Mouse (Mus musculus): ENCODE data around the gene Asb17. TPM values are rescaled to one million over a fixed set of nuclear protein-coding genes. Genes with fewer than 3 reads are reported as not detected.

Asb17 gene
- polyA plus RNA-seq, 1 experiment from 2014 or later: 0.05 TPM

DNA sequence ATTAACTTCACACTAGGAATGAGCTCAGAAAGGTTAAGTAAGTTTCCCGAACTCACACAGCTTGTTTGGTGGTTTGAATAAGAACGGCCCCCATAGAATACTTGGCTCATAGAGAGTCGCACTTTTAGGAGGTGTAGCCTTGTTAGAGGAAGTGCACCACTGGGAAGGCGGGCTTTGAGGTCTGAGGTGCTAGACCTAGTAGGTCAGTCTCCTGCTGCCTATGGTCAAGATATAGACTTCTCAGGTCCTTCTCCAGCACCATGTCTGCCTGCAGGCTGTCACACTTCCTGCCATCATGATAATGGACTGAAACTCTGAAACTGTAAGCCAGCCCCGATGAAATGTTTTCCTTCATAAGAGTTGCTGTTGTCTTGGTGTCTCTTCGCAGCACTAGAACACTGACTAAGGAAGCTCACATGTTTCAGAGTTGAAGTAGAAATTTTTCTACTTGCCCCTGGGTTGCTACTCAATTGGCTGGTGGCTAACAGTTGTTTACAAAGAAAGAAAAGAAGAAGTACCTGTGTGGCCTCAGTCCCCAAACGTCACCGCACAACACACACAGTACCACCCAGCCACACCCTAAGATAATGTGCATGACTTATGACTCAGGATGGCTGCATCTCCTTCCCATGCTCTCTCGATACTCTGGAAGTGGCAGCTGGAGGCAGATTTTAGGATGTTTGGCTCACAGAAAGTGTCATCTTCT is 36.4 kb upstream of the Asb17 start:
- Histone ChIP-seq H3K4me3 (ENCODE audit: low read length) (no peak overlapping the region), H3K4me1 (ENCODE audit: control insufficient read depth, insufficient read depth, low read length) (peaks cover 12% of the 10 kb centered on the region), H3K27me3 (replicated peaks; ENCODE audit: control insufficient read depth, insufficient read depth, low read length) (no peaks in the 10 kb centered on the region), H3K9ac (ENCODE audit: low read depth, low read length) (no peak overlapping the region), H3K4me2 (ENCODE audit: low read depth, low read length) (no peak overlapping the region), H3K36me3 (ENCODE audit: control insufficient read depth, insufficient read depth, low read length) (no peaks in the 10 kb centered on the region), H3K27ac (ENCODE audit: low read length) (no peak overlapping the region), H3K9me3 (ENCODE audit: control insufficient read depth, low read length) (no peaks in the 10 kb centered on the region)
- 82% methylated on average over 9 of the region's 9 CpGs for WGBS
- peak; percentile 58; the same call in 1 of the 2 replicates for ATAC-seq

DNA sequence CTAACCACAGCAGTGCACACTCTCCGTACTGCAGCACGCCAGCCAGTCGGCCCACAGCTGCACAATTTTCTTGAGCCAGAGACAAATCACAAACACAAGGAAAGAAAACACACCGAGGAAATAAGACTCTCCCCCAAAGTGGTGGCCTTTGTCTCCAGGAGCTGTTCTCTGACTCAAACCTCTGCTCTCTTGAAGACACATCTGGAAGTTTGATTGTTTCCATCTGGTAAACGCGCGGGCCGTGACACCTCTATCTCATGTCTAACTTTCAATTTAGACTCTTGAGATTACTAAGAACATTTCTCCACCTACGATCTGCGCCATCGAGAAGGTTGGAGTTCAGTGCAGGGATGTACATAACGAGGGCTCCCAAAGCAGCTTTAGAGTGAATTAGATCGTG is 35.6 kb upstream of the Asb17 start:
- ATAC-seq: no peak
- 74% methylated on average over 13 of the region's 13 CpGs for WGBS
- Histone ChIP-seq H3K4me3 (ENCODE audit: low read length) (no peak overlapping the region), H3K36me3 (ENCODE audit: control insufficient read depth, insufficient read depth, low read length) (no peaks in the 10 kb centered on the region), H3K27ac (ENCODE audit: low read length) (no peak overlapping the region), H3K4me1 (ENCODE audit: control insufficient read depth, insufficient read depth, low read length) (peaks cover 12% of the 10 kb centered on the region), H3K9me3 (ENCODE audit: control insufficient read depth, low read length) (no peaks in the 10 kb centered on the region), H3K27me3 (replicated peaks; ENCODE audit: control insufficient read depth, insufficient read depth, low read length) (no peaks in the 10 kb centered on the region), H3K9ac (ENCODE audit: low read depth, low read length) (no peak overlapping the region), H3K4me2 (ENCODE audit: low read depth, low read length) (no peak overlapping the region)

- no peak overlapping the region for H3K27ac ChIP-seq (ENCODE audit: low read length)
- H3K4me2 ChIP-seq (ENCODE audit: low read depth, low read length): no peak overlapping the region
- H3K4me1 ChIP-seq (ENCODE audit: control insufficient read depth, insufficient read depth, low read length): peaks cover 4% of the 10 kb centered on the region; the same call in 1 of the 2 replicates
- no peak for ATAC-seq
- H3K4me3 ChIP-seq (ENCODE audit: low read length): no peak overlapping the region
- H3K27me3 ChIP-seq (replicated peaks; ENCODE audit: control insufficient read depth, insufficient read depth, low read length): no peaks in the 10 kb centered on the region
- no peaks in the 10 kb centered on the region for H3K36me3 ChIP-seq (ENCODE audit: control insufficient read depth, insufficient read depth, low read length)
- H3K9ac ChIP-seq (ENCODE audit: low read depth, low read length): no peak overlapping the region
- no peaks in the 10 kb centered on the region for H3K9me3 ChIP-seq (ENCODE audit: control insufficient read depth, low read length)
- WGBS: 87% methylated on average over 8 of the region's 8 CpGs
Observed at GRCm38 (mm10) chr3:153814026-153814425, 30.0 kb upstream of the Asb17 start.

GRCm38 (mm10) chr3:153817376-153817890 is 26.6 kb upstream of the Asb17 start:
- 73% methylated on average over 9 of the region's 9 CpGs for WGBS
- no peaks in the 10 kb centered on the region for H3K4me1 ChIP-seq (ENCODE audit: control insufficient read depth, insufficient read depth, low read length)
- no peaks in the 10 kb centered on the region for H3K27me3 ChIP-seq (replicated peaks; ENCODE audit: control insufficient read depth, insufficient read depth, low read length)
- no peak overlapping the region for H3K9ac ChIP-seq (ENCODE audit: low read depth, low read length)
- H3K4me3 ChIP-seq (ENCODE audit: low read length): no peak overlapping the region
- ATAC-seq: no peak
- no peaks in the 10 kb centered on the region for H3K36me3 ChIP-seq (ENCODE audit: control insufficient read depth, insufficient read depth, low read length)
- H3K27ac ChIP-seq (ENCODE audit: low read length): no peak overlapping the region
- H3K9me3 ChIP-seq (ENCODE audit: control insufficient read depth, low read length): no peaks in the 10 kb centered on the region
- H3K4me2 ChIP-seq (ENCODE audit: low read depth, low read length): no peak overlapping the region

DNA sequence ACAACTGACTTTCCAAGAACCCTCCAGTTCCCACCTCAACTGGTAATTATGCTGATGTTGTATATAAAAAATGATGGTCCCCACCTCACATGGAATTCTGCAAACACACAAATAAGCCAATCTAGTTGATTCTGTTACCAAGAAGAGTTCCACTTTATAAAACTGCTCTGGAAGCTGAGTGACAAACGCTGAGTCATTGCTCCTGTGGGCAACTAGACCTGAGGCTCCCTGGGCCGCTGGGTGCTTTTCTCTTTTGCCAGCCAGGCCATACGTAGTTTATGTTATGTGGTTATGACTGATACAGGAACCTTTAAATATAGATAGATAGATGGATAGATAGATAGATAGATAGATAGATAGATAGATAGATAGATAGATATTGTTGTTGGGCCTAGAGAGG is 25.3 kb upstream of the Asb17 start:
- H3K36me3 ChIP-seq (ENCODE audit: control insufficient read depth, insufficient read depth, low read length): no peaks in the 10 kb centered on the region
- no peak overlapping the region for H3K4me2 ChIP-seq (ENCODE audit: low read depth, low read length)
- H3K27me3 ChIP-seq (replicated peaks; ENCODE audit: control insufficient read depth, insufficient read depth, low read length): no peaks in the 10 kb centered on the region
- no peak overlapping the region for H3K27ac ChIP-seq (ENCODE audit: low read length)
- 96% methylated on average over 3 of the region's 3 CpGs for WGBS
- H3K4me3 ChIP-seq (ENCODE audit: low read length): no peak overlapping the region
- no peak for ATAC-seq
- no peaks in the 10 kb centered on the region for H3K9me3 ChIP-seq (ENCODE audit: control insufficient read depth, low read length)
- H3K4me1 ChIP-seq (ENCODE audit: control insufficient read depth, insufficient read depth, low read length): no peaks in the 10 kb centered on the region
- H3K9ac ChIP-seq (ENCODE audit: low read depth, low read length): no peak overlapping the region

- Histone ChIP-seq H3K27me3 (replicated peaks; ENCODE audit: control insufficient read depth, insufficient read depth, low read length) (no peaks in the 10 kb centered on the region), H3K27ac (ENCODE audit: low read length) (no peak overlapping the region), H3K9ac (ENCODE audit: low read depth, low read length) (no peak overlapping the region), H3K36me3 (ENCODE audit: control insufficient read depth, insufficient read depth, low read length) (no peaks in the 10 kb centered on the region), H3K4me3 (ENCODE audit: low read length) (no peak overlapping the region), H3K4me1 (ENCODE audit: control insufficient read depth, insufficient read depth, low read length) (0 out of 2 replicates have a peak, but pooled peaks cover 3% of the 10 kb centered on the region), H3K9me3 (ENCODE audit: control insufficient read depth, low read length) (no peaks in the 10 kb centered on the region), H3K4me2 (ENCODE audit: low read depth, low read length) (no peak overlapping the region)
- ATAC-seq: no peak
- WGBS: 87% methylated on average over 9 of the region's 9 CpGs
Observed at GRCm38 (mm10) chr3:153819438-153819837, 24.6 kb upstream of the Asb17 start.

DNA sequence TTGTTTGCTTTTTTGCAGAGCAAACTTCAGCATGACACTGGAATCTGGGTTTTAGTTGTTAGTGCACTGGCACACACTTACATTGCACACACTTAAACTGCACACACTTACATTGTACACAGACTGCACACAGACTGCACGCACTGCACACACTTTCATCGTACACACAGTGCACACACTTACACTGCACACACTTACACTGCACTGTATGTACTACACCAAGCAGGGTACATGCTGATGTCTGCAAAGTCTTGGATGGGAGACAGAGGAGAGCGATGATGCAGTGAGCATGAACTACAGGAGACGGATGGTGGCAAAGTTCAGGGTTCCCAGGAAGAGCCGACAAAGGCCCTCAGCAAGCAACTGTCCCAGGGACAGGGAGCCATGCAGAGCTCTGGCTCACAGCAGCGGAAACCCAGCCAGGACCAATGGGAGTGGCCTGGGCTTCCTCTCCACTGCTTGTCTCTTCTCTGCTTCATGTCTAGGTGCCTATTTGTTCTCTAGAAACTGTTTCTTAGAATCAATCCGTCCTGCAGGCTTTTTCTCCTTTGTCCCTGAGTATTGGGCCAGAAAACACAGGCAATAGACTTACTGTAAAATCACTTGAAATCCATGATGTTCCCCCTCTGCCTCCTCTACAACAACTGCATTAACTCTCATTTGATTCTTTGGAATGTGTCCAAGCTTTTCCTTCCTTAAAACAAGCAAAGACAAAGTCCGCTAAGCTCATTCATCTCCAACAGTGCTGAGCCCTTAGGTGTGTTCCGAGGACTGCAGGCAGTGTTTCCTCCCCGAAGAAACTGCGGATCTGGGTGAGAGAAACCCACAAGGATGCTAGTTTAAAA is 20.1 kb upstream of the Asb17 start:
- Histone ChIP-seq H3K4me3 (ENCODE audit: low read length) (no peak overlapping the region), H3K27ac (ENCODE audit: low read length) (no peak overlapping the region), H3K36me3 (ENCODE audit: control insufficient read depth, insufficient read depth, low read length) (no peaks in the 10 kb centered on the region), H3K27me3 (replicated peaks; ENCODE audit: control insufficient read depth, insufficient read depth, low read length) (no peaks in the 10 kb centered on the region), H3K4me1 (ENCODE audit: control insufficient read depth, insufficient read depth, low read length) (0 out of 2 replicates have a peak, but pooled peaks cover 3% of the 10 kb centered on the region), H3K9ac (ENCODE audit: low read depth, low read length) (no peak overlapping the region), H3K9me3 (ENCODE audit: control insufficient read depth, low read length) (no peaks in the 10 kb centered on the region), H3K4me2 (ENCODE audit: low read depth, low read length) (no peak overlapping the region)
- ATAC-seq: peak; percentile 61
- WGBS: 51% methylated on average over 11 of the region's 11 CpGs

DNA sequence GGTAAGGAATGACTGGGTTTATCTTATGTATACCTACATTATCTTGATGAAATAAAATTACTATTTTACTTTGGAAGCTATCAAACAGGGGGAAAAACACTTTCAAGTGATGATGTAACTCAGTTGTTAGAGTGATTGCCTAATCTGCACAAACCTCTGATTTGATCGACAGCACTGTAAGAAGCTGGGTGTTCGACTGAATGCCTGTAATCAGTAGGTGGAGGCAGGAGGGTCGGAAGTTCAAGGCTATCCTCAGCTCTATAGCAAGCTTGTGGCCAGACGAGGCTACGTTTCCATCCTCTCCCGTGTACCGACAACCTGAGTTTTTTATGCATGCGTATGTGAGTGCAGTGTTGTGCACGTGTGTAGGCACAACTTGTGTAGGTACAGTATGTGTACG is 18.8 kb upstream of the Asb17 start:
- no peaks in the 10 kb centered on the region for H3K36me3 ChIP-seq (ENCODE audit: control insufficient read depth, insufficient read depth, low read length)
- no peak overlapping the region for H3K4me3 ChIP-seq (ENCODE audit: low read length)
- H3K4me2 ChIP-seq (ENCODE audit: low read depth, low read length): no peak overlapping the region
- WGBS: 79% methylated on average over 10 of the region's 10 CpGs
- ATAC-seq: peak; percentile 62
- 0 out of 2 replicates have a peak, but pooled peaks cover 3% of the 10 kb centered on the region for H3K4me1 ChIP-seq (ENCODE audit: control insufficient read depth, insufficient read depth, low read length)
- no peaks in the 10 kb centered on the region for H3K9me3 ChIP-seq (ENCODE audit: control insufficient read depth, low read length)
- H3K27me3 ChIP-seq (replicated peaks; ENCODE audit: control insufficient read depth, insufficient read depth, low read length): no peaks in the 10 kb centered on the region
- H3K27ac ChIP-seq (ENCODE audit: low read length): no peak overlapping the region
- no peak overlapping the region for H3K9ac ChIP-seq (ENCODE audit: low read depth, low read length)

DNA sequence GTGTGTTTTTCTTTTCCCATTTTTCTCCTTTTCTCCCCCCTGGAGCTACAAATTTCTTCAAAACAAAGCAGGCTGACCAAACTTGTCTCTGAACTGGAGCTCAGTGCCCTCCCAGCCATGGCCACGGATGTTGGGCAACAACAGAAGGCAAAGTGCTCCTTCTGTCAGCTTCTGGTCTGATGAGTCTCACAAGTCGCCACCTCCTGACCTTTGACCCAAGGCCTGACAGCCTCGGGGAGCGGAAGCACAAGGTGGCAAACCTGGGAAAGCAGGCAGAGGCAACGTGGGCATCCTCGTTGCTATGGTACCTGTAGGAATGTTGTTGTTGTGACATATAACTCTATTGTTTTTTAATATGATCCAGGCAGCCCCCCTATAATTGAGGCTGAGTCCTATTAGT is 17.4 kb upstream of the Asb17 start:
- 44% methylated on average over 6 of the region's 6 CpGs for WGBS
- H3K4me3 ChIP-seq (ENCODE audit: low read length): no peak overlapping the region

More for the DNA sequence above, 17.4 kb upstream of the Asb17 start:
- ATAC-seq: no peak
- H3K9ac ChIP-seq (ENCODE audit: low read depth, low read length): no peak overlapping the region
- no peak overlapping the region for H3K27ac ChIP-seq (ENCODE audit: low read length)
- H3K36me3 ChIP-seq (ENCODE audit: control insufficient read depth, insufficient read depth, low read length): no peaks in the 10 kb centered on the region
- no peaks in the 10 kb centered on the region for H3K27me3 ChIP-seq (replicated peaks; ENCODE audit: control insufficient read depth, insufficient read depth, low read length)
- H3K4me2 ChIP-seq (ENCODE audit: low read depth, low read length): no peak overlapping the region
- H3K4me1 ChIP-seq (ENCODE audit: control insufficient read depth, insufficient read depth, low read length): 0 out of 2 replicates have a peak, but pooled peaks cover 3% of the 10 kb centered on the region
- H3K9me3 ChIP-seq (ENCODE audit: control insufficient read depth, low read length): no peaks in the 10 kb centered on the region

Measured in intestine, embryonic 16.5 days (tissue).